Mouse (Mus musculus) right cerebral cortex, postnatal 14 days (tissue): ENCODE data around the gene Vmn1r194.
"Not testable (repeated sequence)": the region's sequence is repeated elsewhere in the genome, so short reads cannot be mapped to it uniquely, and the experiment has no call there.

Experiments
- DNase-seq: peaks from one replicate; pipeline ENCODE4 v3.0.0; 2022

Vmn1r194 gene

DNA sequence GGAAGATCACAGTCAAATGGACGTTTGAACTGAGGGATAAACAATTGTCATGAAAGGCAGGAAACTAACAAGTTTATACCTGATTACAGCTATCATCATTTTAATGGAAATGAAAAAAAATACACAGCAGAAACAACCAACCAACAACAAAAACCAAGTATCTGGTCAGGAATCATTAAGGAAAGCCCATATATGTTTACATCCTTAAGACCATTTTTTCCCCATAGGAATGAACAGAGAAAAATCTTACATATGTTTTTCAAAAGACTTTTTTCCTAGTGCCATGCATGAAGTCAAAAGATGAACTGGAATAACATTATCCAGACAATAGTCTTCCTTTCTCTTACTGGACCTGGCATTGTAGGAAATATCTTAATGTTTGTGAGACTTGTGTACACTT, at the start of gene Vmn1r194:
Gene Vmn1r194, plus strand, starts transcription at position 301 of the 400 bp plus-strand sequence.
- no peak for DNase-seq

DNA sequence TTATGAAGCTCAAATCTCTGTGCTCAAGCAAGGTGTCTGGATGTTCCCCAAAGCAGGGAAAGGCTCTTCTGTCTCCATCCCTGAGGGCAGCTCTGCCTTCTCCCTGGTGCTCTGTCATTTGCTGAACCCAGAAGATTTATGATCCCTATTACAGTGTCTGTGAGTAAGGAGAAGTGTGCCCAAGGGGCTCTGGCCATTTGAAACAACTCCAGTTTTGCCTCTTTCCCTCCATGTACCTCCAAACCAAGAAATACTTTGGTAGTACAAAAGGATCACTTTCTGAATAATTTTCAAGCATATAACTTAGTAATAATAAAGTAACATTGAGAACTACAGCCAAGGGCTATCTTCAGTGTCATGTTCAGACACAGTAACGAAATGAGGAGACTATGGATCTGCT, 21.0 kb upstream of the Vmn1r194 start, which contains the start of gene Vmn1r193:
Gene Vmn1r193, minus strand, starts transcription at position 101 of the 400 bp plus-strand sequence.
- DNase-seq = not testable (repeated sequence)

DNA sequence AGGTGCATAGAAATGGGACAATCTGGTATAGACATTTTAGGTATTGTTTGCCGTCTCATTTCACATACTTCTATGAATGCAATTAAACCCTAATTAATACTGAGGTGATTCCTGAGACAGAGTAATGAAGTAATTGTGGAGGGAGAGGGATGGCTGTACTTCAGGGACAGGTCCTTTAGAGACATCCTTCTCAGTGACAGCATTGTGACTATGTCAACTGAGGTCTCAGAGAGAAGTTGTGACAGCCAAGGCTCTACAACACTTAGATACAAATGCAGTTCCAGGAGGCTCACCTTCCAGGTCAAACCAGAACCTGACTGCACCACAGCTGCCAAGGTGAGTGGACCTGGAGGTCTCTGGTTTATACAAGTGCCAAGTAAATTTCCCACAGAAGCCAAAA, 26.2 kb downstream of the Vmn1r194 start, which contains the start of gene Vmn1r195:
Gene Vmn1r195, plus strand, starts transcription at position 301 of the 400 bp plus-strand sequence.
- not testable (repeated sequence) for DNase-seq

DNA sequence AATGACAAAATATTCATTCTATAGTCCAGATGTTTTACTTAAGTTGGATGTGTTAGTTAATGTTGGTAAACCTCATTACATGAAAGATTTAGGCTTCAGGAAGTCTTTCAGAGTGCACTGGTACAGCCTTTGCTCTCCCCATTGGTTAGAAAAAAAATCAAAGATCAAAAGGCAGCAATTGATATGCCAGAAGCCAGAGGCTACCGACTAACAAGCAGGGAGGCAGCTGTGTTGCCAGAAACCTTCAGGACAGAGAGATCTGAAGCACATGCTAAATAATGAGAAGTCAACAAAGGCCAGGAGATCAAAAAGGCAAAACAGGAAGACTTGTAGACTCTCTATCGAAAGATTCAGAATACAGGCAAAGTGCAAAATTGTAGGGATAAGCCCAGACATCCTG, 27.7 kb downstream of the Vmn1r194 start:
- DNase-seq = no peak

DNA sequence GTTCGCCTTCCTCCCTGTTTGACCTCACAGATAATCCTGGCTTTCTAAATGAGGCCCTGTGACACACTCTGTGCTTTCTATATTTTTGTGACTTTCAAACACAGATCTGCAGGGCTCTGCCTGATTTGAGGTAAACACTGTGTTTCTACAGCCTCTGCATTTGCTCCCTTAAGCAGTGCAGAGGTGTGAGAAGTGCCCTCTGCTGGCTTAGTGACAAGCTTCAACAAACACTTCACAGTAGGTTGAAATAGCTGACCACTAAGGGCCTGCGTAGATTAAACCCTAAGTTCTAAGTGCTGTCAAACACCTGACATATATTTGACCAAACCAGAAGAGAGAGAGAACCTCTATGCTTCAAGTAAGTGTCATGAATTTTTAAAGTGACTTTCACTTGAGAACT, 40.6 kb downstream of the Vmn1r194 start:
- DNase-seq = no peak

DNA sequence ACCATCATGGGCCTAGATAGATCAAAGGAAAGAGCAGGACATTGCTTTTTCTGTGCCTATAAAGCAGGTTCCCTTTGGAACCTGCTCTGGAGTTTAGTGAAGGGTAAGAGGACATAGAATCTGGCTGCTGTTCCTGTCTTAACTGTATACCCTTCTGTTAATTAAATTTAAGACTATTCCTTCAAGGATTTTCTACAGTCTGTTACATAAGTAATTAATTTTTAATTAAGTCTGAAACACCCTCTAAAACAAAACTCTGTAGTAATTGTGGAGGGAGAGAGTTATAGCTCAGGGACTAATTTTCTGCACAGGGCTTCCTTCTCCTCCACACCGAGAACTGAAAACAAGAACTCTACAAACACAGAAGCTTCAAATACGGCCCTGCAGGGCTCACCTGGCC, 45.6 kb downstream of the Vmn1r194 start, which contains the start of gene Vmn1r196:
Gene Vmn1r196, plus strand, starts transcription at position 301 of the 400 bp plus-strand sequence.
- no peak for DNase-seq
